Mouse (Mus musculus): ENCODE results near the gene Olfr544.

The Olfr544 gene

GRCm38 (mm10) chr7:102478425-102478824 is 9.7 kb downstream of the Olfr544 start:
- DNase-seq (ENCODE audit: low read depth, low spot score): no peak

GRCm38 (mm10) chr7:102477377-102477776 is 10.7 kb downstream of the Olfr544 start:
- no peak for DNase-seq (ENCODE audit: low read depth, low spot score)

- no peak for DNase-seq (ENCODE audit: low read depth, low spot score)
Observed at GRCm38 (mm10) chr7:102476601-102477000, 11.5 kb downstream of the Olfr544 start.

- no peak for DNase-seq (ENCODE audit: low read depth, low spot score)
Observed at GRCm38 (mm10) chr7:102472675-102473074, 15.4 kb downstream of the Olfr544 start.

GRCm38 (mm10) chr7:102467566-102467965 is 20.5 kb downstream of the Olfr544 start:
- DNase-seq (ENCODE audit: low read depth, low spot score): no peak

- no peak for DNase-seq (ENCODE audit: low read depth, low spot score)
Observed at GRCm38 (mm10) chr7:102458618-102459380, 29.3 kb downstream of the Olfr544 start.

GRCm38 (mm10) chr7:102446438-102446837 is 41.7 kb downstream of the Olfr544 start:
- DNase-seq (ENCODE audit: low read depth, low spot score): no peak

- DNase-seq (ENCODE audit: low read depth, low spot score): no peak
Observed at GRCm38 (mm10) chr7:102444301-102444700, 43.8 kb downstream of the Olfr544 start.

- DNase-seq (ENCODE audit: low read depth, low spot score): no peak
Observed at GRCm38 (mm10) chr7:102442432-102442831, 45.7 kb downstream of the Olfr544 start.

- peak; percentile 90 for DNase-seq (ENCODE audit: low read depth, low spot score)
Observed at GRCm38 (mm10) chr7:102441657-102442391, 46.3 kb downstream of the Olfr544 start, which contains the start of gene Rrm1. TSS of gene Rrm1 (plus strand) at chr7:102441695.

- no peak for DNase-seq (ENCODE audit: low read depth, low spot score)
Observed at GRCm38 (mm10) chr7:102440822-102441656, 47.1 kb downstream of the Olfr544 start.

GRCm38 (mm10) chr7:102434344-102434743 is 53.8 kb downstream of the Olfr544 start:
- DNase-seq (ENCODE audit: low read depth, low spot score): no peak
